Mouse (Mus musculus): Measurements from ENCODE around the gene Knstrn.

The Knstrn gene

DNA sequence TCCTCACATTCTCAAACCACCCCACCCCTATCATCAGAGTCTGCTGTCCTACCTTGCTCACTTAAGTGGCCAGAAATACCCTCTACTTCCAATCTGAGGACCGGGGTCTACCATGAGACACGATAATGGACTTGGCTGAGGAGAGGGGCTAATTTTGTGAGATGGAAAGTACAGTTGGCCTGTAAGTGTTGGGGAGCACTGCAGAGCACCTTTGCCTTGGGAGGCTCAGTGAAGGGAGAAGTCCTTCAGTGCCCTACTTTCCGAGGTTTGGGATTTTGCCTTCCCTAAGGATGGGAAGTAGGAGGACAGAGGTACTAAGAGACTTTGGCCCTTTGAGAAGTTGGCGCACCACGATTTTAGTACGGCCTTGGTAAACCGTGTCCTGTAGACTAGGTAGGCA, 85.5 kb downstream of the Knstrn start:
- intact Hi-C loops (cut with DNase I) = no loop called here

DNA sequence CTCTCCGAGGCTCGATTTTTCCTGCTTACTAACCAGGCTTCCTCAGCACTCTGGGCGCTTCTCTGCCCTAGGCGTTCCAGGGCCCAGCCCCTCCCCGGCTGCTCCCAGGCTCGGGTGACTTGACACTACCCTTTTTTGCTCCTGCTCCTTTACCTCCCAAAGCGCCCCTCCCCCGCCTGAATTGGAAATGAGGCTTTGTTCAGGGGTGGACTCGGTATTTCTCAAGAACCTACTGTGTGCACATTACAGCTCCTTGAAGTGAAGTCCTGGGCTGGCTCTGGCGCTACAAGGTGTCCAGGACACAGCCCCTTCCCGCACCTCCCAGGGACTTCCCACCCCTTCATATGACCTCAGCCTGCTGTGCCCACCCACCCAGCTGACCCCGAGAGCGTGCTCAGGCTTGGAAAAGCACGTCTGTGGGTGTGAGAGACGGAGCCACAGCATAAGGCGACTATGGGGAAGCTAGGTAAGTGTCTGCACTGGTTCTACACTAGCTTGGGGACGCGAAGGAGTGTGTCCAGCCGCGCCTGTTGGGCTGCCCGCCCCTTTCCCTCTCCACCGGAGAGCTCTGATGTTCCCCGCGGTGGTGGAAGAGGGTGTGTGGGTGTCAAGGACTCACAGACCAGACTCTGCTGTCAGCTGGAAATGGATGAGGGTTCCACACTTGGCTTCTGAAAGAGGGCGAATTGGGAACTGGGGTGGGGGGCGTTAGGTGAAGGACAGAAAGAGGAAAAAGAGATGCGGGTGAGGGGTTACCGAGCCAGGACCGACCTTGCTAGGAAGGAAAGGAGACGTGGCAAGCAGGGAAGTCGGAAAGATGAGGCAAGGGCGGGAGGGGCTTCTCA, 86.4 kb downstream of the Knstrn start, which contains the start of gene Bahd1:
Gene Bahd1 (plus strand): TSS at position 397 of the 845 bp plus-strand sequence.
- intact Hi-C loops (cut with DNase I) = loop anchor here (5.0 kb wide), 1 partner anchor 72 kb away; no protein-coding TSS in a partner anchor

DNA sequence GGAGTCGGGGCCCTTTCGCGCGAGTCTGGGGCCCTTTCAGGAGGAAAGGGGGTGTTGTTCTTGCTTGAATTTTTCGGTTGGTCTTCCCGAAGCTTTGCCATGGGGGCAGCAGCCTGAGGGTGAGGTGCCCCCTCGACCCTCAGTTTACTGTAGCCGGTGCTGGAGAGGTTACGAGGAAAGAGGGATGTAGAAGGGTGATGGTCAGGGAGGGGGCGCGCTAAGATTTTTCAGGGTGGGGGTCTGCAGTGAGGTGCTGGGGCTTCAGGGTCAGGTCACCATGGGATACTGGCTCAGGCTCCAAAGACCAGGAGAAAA, 87.0 kb downstream of the Knstrn start:
- intact Hi-C loops (cut with DNase I) = loop anchor here (5.0 kb wide), 1 partner anchor 72 kb away; no protein-coding TSS in a partner anchor

DNA sequence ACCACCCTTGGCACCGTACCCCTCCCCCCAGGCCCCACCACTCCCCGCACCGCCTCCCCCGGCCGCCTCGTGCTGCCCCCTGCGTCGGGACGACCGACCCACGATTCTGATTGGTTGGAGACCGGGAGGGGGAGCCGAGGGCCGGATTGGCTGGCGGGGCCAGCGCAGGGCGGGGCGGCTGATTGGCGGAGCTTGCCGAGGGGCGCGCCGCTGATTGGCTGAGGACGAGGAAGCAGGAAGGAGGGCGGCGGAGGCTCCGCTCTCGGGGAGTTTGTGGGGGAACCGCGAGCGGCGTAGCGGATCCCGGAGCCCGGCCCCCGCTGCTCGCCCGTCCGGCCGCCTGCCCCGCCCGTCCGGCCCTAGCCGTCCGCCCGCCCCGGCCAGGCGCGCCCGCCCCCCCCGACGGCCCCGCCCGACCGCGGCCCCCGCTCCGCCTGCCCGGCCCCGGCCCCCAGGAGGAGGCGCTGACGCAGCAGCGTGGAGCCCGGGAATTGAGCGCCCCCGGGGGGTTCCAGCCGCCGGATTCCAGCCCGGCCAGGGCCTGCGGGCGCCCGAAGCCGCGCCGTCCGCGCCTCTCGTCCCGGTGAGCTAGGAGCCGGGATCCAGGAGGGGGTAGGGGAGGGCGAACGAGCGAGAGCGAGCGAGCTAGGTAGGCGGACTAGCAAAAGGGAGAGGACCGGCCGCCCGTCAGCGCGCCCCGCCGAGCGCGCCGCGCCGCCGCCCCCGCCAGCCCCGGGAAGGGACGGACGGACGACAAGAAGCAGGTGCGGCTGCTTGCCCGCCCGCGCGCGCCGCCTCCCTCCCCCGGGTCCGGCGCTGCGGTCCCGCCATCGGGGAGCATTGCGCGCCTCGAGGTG, 87.6 kb downstream of the Knstrn start:
- intact Hi-C loops (cut with DNase I) = loop anchor here (5.0 kb wide), 1 partner anchor 71 kb away; no protein-coding TSS in a partner anchor

DNA sequence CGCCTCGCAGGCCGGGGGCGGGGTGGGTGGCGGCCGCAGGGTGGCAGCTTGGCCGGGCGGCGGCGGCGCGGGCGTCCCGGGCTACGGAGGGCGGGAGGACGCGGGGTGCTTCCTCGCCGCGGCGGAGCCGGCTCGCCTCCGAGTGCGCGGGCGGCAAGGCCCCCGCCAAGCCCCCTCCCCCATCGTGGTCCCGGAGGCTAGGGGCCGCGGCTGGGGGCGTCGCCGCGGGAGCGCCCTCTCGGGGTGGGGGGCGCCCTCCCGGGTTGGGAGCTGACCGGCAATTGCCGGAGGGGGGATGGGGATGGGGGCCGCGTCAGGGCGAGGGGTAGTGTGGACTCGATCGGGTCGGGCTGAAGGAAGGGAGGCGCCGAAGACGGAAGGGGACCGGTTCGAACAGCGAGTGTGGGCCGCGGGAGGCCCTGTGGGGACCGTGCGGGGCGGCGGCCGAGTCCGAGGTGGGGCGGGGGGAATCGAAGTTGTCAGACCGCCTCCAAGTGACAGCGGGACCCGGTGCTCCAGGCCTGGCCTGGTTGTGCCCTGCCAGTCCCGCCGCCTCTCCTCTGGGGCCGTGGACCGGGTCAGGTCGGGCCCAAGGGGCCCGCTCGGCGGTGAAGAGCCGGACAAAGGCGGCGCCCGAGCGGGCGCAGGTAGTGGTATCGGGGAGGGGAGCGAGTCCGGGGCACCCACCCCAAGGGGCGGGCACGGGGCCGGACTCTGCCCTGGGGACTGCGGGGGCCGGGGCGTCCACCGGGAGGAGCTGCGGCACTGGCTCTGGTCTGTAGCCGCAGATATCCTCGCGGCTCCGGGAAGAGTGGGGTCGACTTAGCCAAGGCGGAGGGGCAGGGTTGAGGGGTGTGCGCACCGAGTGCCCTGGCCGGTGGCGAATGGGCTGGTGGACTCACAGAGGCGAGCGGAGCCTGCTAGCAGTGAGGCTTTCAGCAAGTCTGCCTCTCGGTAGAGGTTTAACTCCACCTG, 88.5 kb downstream of the Knstrn start:
- intact Hi-C loops (cut with DNase I) = loop anchor here (5.0 kb wide), 1 partner anchor 70 kb away; no protein-coding TSS in a partner anchor

DNA sequence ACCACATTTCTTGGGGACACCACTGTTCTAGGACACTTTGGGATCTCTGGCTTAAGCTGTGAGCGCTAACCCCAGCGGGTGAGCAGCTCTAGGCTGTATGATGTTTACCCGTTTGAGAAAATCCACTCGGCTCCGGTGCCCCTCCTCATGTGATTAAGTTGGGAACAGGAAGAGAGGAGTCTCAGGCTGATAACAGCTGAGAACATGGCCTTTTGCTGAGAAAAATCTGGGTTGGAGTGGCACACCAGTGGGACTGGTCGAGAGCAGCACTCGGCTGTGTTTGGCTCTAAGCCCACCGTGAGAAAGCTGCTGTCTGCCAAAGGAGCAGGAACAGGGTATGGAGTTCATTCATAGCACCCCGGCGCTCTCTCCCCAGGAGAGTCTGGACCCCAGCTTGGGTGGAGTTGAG, 89.5 kb downstream of the Knstrn start:
- intact Hi-C loops (cut with DNase I) = loop anchor here (5.0 kb wide), 1 partner anchor 69 kb away; no protein-coding TSS in a partner anchor

All from adrenal gland (tissue).